Mouse (Mus musculus) liver, postnatal 0 days (tissue): Measurements from ENCODE around the gene Lrwd1.

Experiments used
- CTCF ChIP-seq: sonication (generic); IDR thresholded peaks from 2 replicates; pipeline ENCODE4 v1.5.1; 2016; ENCODE audit warnings: antibody characterized with exemption, low read depth
- EP300 ChIP-seq: IDR thresholded peaks from 2 replicates; pipeline ENCODE4 v1.6.1; 2016; ENCODE audit warnings: antibody characterized with exemption, low read depth, mild to moderate bottlenecking

DNA sequence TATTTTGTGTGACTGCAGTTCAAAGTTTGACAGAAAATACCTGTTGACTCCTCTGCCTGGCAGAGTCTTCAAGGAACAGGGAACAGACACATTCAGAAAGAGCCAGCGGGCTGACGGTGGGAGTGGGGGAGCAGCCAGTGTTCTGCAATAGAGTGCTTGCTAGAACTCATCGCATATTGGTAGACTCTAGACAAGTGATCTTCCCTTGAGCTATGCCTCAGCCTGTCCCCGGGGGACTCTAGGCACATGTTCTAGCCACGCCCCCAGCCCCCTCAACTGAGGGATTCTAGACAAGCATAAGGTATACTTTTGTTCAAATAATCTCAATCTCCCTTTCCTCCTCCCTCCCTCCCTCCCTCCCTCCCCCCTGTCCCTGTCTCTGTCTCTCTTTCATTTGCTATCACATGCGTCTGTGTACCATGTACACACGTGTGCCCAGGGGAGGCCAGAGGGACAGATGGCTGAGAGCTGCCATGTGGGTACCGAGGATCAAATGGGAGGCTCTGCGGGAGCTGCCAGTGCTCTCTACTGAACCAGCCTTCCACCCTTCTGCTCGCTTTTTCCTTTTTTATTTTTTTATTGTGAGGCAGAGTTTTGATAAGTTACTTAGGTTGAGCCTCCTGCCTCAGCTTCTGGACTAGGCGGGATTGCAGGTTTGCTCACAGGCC is 28.1 kb upstream of the Lrwd1 start:
- TF ChIP-seq CTCF, result no peak
- TF ChIP-seq EP300, result no peak
